Mouse (Mus musculus): Measurements from ENCODE around the gene Gm21304.
"Not testable (repeated sequence)": the region's sequence is repeated elsewhere in the genome, so short reads cannot be mapped to it uniquely, and the experiment has no call there.

Gene Gm21304

GRCm38 (mm10) chr10:104168215-104168614 lies at the start of gene Gm21304:
TSS of gene Gm21304 (plus strand) at chr10:104168515.
- DNase-seq: not testable (repeated sequence)

GRCm38 (mm10) chr10:104142687-104143086 lies 25.6 kb upstream of the Gm21304 start, which contains the start of gene Gm21293:
TSS of gene Gm21293 (plus strand) at chr10:104142987.
- DNase-seq: not testable (repeated sequence)

GRCm38 (mm10) chr10:104151197-104151596 lies 17.1 kb upstream of the Gm21304 start, which contains the start of gene Gm6763:
TSS of gene Gm6763 (plus strand) at chr10:104151497.
- not testable (repeated sequence) for DNase-seq

GRCm38 (mm10) chr10:104159706-104160105 lies 8.6 kb upstream of the Gm21304 start, which contains the start of gene Gm8764:
TSS of gene Gm8764 (plus strand) at chr10:104160006.
- not testable (repeated sequence) for DNase-seq

GRCm38 (mm10) chr10:104176724-104177123 lies 8.4 kb downstream of the Gm21304 start, which contains the start of gene Gm21312:
TSS of gene Gm21312 (plus strand) at chr10:104177024.
- DNase-seq: not testable (repeated sequence)

- not testable (repeated sequence) for DNase-seq
These were observed 16.9 kb downstream of the Gm21304 start, which contains the start of gene Gm20765 for GRCm38 (mm10) chr10:104185233-104185632. TSS of gene Gm20765 (plus strand) at chr10:104185533.

- not testable (repeated sequence) for DNase-seq
These were observed 25.4 kb downstream of the Gm21304 start, which contains the start of gene Gm4340 for GRCm38 (mm10) chr10:104193742-104194141. TSS of gene Gm4340 (plus strand) at chr10:104194042.

- no peak for DNase-seq
These were observed 41.3 kb downstream of the Gm21304 start for GRCm38 (mm10) chr10:104209655-104210054.

- no peak for DNase-seq
These were observed 42.1 kb downstream of the Gm21304 start for GRCm38 (mm10) chr10:104210268-104210990.

GRCm38 (mm10) chr10:104214527-104214926 lies 46.2 kb downstream of the Gm21304 start:
- no peak for DNase-seq
